Mouse (Mus musculus) hindbrain, embryonic 12.5 days (tissue): ENCODE data around the gene Tars2. TPM values are rescaled to one million over a fixed set of nuclear protein-coding genes. Genes with fewer than 3 reads are reported as not detected.
A peak's percentile ranks its signal among the peaks of the same experiment; 100 is the strongest.

Experiments used
- ATAC-seq: fragments of 200-750 bp; cut with Nextera tagmentation; 2 replicates; pipeline ENCODE4 v1.8.0; 2017; ENCODE audit warnings: moderate TSS enrichment; ENCODE audit not compliant: low FRiP score
- H3K27ac ChIP-seq: fragments of 300-500 bp; sonication (generic); 2 replicates; pipeline ENCODE4 v1.5.1; 2016; ENCODE audit warnings: mild to moderate bottlenecking
- H3K27me3 ChIP-seq: fragments of 300-500 bp; sonication (generic); 2 replicates; pipeline ENCODE4 v1.6.1; 2016; ENCODE audit warnings: mild to moderate bottlenecking
- H3K36me3 ChIP-seq: fragments of 300-500 bp; sonication (generic); 2 replicates; pipeline ENCODE4 v1.6.1; 2016; ENCODE audit warnings: mild to moderate bottlenecking
- H3K4me1 ChIP-seq: fragments of 300-500 bp; sonication (generic); 2 replicates; pipeline ENCODE4 v1.6.1; 2016
- H3K4me2 ChIP-seq: fragments of 300-500 bp; sonication (generic); replicated peaks from 2 replicates; pipeline ENCODE4 v1.6.1; 2016; ENCODE audit warnings: mild to moderate bottlenecking
- H3K4me3 ChIP-seq: fragments of 300-500 bp; sonication (generic); 2 replicates; pipeline ENCODE4 v1.5.1; 2016; ENCODE audit warnings: mild to moderate bottlenecking
- H3K9ac ChIP-seq: fragments of 300-500 bp; sonication (generic); 2 replicates; pipeline ENCODE4 v1.6.1; 2016; ENCODE audit warnings: mild to moderate bottlenecking, moderate library complexity
- H3K9me3 ChIP-seq: fragments of 300-500 bp; sonication (generic); replicated peaks from 2 replicates; pipeline ENCODE4 v1.6.1; 2016; ENCODE audit warnings: mild to moderate bottlenecking
- WGBS: fragments of 180-500 bp; shearing (Covaris S2); methylation state at CpG from one replicate; pipeline ENCODE4 v1.1.7; 2016; 5-methylcytosine and 5-hydroxymethylcytosine counted together
- polyA plus RNA-seq: library from polyadenylated mRNA; unstranded; fragments of >200 nt; fragmentation: Nextera tagmentation; extraction: Ambion mirVana; gene quantifications from 2 replicates; pipeline ENCODE4 v1.2.1, GENCODE M21; 2016

Tars2 gene
- polyA plus RNA-seq, 1 experiment from 2014 or later, result 39.5 TPM

DNA sequence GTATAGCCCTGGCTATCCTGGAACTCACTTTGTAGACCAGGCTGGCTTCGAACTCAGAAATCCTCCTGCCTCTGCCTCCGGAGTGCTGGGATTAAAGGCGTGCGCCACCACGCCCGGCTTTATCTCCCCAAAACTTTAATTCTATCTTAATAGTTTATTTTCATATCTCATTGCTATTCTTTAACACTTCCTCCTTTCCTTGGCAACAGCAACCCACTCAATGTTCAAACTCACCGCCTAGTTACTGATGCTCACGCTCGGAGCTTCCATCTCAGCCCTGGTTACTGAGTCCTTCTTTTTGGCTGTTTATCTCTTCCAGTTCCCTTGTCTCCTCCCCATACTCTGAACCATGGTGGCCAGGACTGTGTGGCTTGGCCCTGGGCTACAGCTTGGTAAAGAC lies 27.7 kb downstream of the Tars2 start:
- ATAC-seq, result no peak
- WGBS, result 98% methylated on average over 9 of the region's 9 CpGs

DNA sequence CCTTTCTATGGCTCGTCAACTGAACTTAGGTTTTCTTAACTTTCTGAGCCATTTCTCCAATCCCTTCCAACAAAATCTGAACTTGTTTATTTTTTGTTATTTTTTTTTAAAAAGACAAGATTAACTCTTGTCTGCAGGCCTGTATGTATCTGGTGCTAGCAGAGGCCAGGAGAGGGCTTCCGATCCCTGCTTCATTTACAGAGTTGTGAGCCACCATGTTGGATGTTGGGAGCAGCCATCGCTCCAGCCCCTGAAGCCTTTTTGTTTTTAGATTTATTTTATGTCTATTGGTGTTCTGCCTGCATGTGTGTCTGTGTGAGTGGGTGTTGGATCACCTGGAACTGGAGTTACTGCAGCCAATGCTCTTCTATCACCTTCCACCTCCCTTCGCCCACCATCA lies 28.2 kb downstream of the Tars2 start:
- Histone ChIP-seq H3K36me3 (peaks cover 22% of the 10 kb centered on the region), H3K27ac (no peak overlapping the region), H3K9ac (no peak overlapping the region), H3K9me3 (no peaks in the 10 kb centered on the region), H3K4me1 (no peaks in the 10 kb centered on the region), H3K4me2 (no peak overlapping the region), H3K4me3 (no peak overlapping the region), H3K27me3 (no peaks in the 10 kb centered on the region)
- no peak for ATAC-seq
- WGBS, result 94% methylated on average over 4 of the region's 4 CpGs

More for the DNA sequence above, 27.7 kb downstream of the Tars2 start:
- H3K9me3 ChIP-seq, result no peaks in the 10 kb centered on the region
- no peak overlapping the region for H3K27ac ChIP-seq
- H3K4me2 ChIP-seq, result no peak overlapping the region
- H3K4me1 ChIP-seq, result no peaks in the 10 kb centered on the region
- no peaks in the 10 kb centered on the region for H3K27me3 ChIP-seq
- no peak overlapping the region for H3K4me3 ChIP-seq
- peaks cover 25% of the 10 kb centered on the region for H3K36me3 ChIP-seq
- no peak overlapping the region for H3K9ac ChIP-seq

DNA sequence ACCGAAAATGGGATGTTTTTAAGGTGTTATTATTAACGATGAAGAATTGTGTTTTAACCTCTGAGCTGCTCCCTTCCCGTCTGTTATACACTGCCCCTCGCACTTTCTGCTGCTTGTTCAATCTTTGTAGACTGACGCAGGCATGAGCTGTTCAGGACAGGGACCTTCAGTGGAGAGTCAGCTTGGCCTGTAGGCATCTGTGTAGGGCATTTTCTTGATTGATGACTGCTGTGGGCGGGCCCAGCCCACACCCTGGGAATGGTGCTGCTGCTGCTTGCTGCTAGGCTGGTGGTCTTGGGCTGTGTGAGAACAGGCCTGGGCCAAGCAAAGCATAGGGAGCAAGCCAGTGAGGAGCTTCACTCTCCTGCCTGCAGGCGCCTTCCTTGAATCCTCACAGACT lies 29.6 kb downstream of the Tars2 start:
- Histone ChIP-seq H3K27me3 (no peaks in the 10 kb centered on the region), H3K9ac (no peak overlapping the region), H3K4me2 (no peak overlapping the region), H3K9me3 (no peaks in the 10 kb centered on the region), H3K4me1 (no peaks in the 10 kb centered on the region), H3K4me3 (no peak overlapping the region), H3K36me3 (0 out of 2 replicates have a peak, but pooled peaks cover 11% of the 10 kb centered on the region), H3K27ac (no peak overlapping the region)
- WGBS, result 75% methylated on average over 7 of the region's 7 CpGs
- 0 out of 2 replicates have a peak, but pooled peaks have one; percentile 35 for ATAC-seq

DNA sequence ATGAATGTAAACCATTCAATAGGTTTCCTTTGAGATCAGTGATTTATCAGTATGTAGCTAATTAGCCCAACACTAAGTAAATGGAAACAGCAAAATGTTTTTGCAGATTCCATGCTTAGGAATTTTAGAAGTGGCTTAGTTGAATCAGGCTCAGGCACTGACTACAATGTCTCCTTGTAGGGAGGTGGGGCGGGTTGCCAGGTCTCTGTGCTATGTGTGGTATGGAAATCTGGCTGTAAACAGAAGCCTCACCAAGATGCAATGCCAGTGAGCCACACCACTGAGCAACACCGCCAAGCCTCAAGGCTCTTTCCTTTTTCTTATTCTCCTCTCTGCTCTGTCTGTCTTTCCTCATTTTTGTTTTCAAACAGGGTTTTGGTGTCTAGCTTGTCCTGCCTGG lies 31.1 kb downstream of the Tars2 start:
- Histone ChIP-seq H3K27me3 (no peaks in the 10 kb centered on the region), H3K9me3 (no peaks in the 10 kb centered on the region), H3K4me1 (no peaks in the 10 kb centered on the region), H3K9ac (no peak overlapping the region), H3K4me3 (no peak overlapping the region), H3K4me2 (no peak overlapping the region), H3K36me3 (no peaks in the 10 kb centered on the region), H3K27ac (no peak overlapping the region)
- no peak for ATAC-seq
- whole genome bisulfite sequencing, result 92% methylated on average over 2 of the region's 2 CpGs

- ATAC-seq, result no peak
- Histone ChIP-seq H3K27ac (no peak overlapping the region), H3K36me3 (no peaks in the 10 kb centered on the region), H3K4me1 (no peaks in the 10 kb centered on the region), H3K4me2 (no peak overlapping the region), H3K27me3 (no peaks in the 10 kb centered on the region), H3K4me3 (no peak overlapping the region), H3K9me3 (no peaks in the 10 kb centered on the region), H3K9ac (no peak overlapping the region)
- WGBS, result 67% methylated on average over 7 of the region's 7 CpGs
Measured at GRCm38 (mm10) chr3:95726696-95727358, 33.2 kb downstream of the Tars2 start.

GRCm38 (mm10) chr3:95725863-95726262 lies 34.1 kb downstream of the Tars2 start:
- H3K27ac ChIP-seq, result no peak overlapping the region
- no peaks in the 10 kb centered on the region for H3K4me1 ChIP-seq
- no peaks in the 10 kb centered on the region for H3K36me3 ChIP-seq
- ATAC-seq, result no peak
- H3K9me3 ChIP-seq, result no peaks in the 10 kb centered on the region
- 85% methylated on average over 7 of the region's 7 CpGs for WGBS
- no peaks in the 10 kb centered on the region for H3K27me3 ChIP-seq
- no peak overlapping the region for H3K4me2 ChIP-seq
- no peak overlapping the region for H3K4me3 ChIP-seq
- no peak overlapping the region for H3K9ac ChIP-seq

DNA sequence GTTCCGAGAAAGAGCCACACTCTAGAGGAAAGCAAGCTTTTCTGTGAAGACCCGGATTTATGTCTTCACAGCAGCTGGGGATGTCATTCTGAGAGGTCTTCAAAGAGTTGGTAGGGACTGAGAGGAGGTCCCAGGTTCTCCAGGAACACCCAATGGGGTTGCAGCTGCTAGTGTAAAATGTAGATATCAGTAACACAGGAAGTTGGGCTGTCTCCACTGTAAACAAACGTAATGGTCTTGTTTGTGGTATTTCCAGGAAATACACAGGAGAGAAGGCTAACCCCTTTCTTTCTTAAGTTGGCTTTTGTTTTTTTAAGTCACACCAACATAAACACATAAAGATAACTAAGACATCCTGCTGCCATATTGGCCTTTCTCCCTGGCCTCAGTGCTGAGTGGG lies 37.6 kb downstream of the Tars2 start:
- Histone ChIP-seq H3K9ac (no peak overlapping the region), H3K4me3 (no peak overlapping the region), H3K36me3 (no peaks in the 10 kb centered on the region), H3K9me3 (no peaks in the 10 kb centered on the region), H3K4me2 (no peak overlapping the region), H3K4me1 (no peaks in the 10 kb centered on the region), H3K27me3 (no peaks in the 10 kb centered on the region), H3K27ac (no peak overlapping the region)
- ATAC-seq, result no peak
- WGBS, result 84% methylated on average over 3 of the region's 3 CpGs

DNA sequence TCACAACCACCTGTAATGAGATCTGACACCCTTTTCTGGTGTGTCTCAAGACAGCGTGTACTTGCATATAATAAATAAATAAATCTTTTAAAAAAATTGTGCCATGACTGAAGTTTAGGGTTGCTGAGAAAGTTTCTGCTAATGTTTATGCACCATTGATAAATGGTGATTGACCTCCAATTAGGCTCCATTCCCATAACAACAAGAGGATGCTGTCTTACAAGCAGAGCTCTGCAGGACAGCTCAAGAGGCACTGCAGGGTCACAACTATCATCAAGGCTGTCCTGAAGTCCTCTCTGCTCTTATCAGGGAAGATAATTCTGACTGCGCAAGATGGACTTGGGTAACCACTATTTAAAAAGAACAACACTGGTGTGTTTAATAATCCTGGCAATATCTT lies 41.9 kb downstream of the Tars2 start:
- Histone ChIP-seq H3K27me3 (no peaks in the 10 kb centered on the region), H3K4me1 (no peaks in the 10 kb centered on the region), H3K4me3 (no peak overlapping the region), H3K9me3 (no peaks in the 10 kb centered on the region), H3K36me3 (no peaks in the 10 kb centered on the region), H3K4me2 (no peak overlapping the region), H3K27ac (no peak overlapping the region), H3K9ac (no peak overlapping the region)
- 93% methylated on average over 2 of the region's 2 CpGs for WGBS
- ATAC-seq, result no peak

- H3K36me3 ChIP-seq, result no peaks in the 10 kb centered on the region
- H3K4me3 ChIP-seq, result no peak overlapping the region
- H3K9ac ChIP-seq, result no peak overlapping the region
- H3K9me3 ChIP-seq, result no peaks in the 10 kb centered on the region; the same call in 1 of the 2 replicates
- no peak overlapping the region for H3K27ac ChIP-seq
- H3K4me2 ChIP-seq, result no peak overlapping the region
- no peaks in the 10 kb centered on the region for H3K4me1 ChIP-seq
- ATAC-seq, result no peak
- H3K27me3 ChIP-seq, result no peaks in the 10 kb centered on the region
- whole genome bisulfite sequencing, result 81% methylated on average over 1 of the region's 1 CpGs
Measured at GRCm38 (mm10) chr3:95716075-95716474, 43.9 kb downstream of the Tars2 start.

DNA sequence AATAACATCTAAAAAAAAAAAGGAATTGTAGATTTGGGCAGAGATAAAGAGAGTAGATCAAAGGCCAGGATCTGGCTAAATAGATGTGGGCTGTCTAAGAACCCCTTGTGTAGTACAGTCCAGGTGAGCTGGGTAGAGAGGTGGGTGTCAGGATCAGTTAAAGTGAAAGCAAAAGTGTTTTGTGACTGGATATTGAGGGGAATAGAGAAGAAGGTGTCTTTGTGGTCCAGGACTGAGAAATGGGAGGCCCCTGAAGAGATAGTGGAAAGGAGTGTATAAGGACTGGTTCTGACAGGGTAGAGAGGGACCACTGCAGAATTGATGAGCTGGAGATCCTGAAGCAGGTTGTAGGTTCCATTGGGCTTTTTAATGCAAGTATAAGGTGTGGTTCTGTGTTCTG lies 50.0 kb downstream of the Tars2 start:
- no peak overlapping the region for H3K27ac ChIP-seq
- ATAC-seq, result no peak
- H3K9ac ChIP-seq, result no peak overlapping the region
- H3K27me3 ChIP-seq, result no peaks in the 10 kb centered on the region
- no peaks in the 10 kb centered on the region; the same call in 1 of the 2 replicates for H3K9me3 ChIP-seq
- no peaks in the 10 kb centered on the region for H3K36me3 ChIP-seq
- H3K4me3 ChIP-seq, result no peak overlapping the region
- H3K4me2 ChIP-seq, result no peak overlapping the region
- no peaks in the 10 kb centered on the region for H3K4me1 ChIP-seq

DNA sequence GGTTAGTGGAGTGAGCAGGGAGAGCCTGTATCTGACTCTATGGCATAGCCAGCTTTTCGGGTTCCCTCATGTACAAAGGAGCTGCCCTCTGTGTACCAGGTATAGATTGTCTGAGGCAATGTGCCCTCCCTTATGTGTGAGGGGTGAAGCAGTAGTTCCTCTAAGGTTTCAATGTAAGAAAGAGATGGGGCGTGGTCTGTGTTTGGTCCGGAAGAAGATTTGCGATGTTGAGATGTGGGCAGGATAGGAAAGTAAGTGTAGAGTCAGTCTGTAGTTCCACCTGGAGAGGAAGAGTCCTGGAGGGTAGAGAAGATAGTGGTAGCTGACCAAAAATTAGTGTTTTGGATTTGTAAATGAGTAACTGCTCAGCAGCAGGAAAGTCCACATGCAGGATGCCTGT lies 51.0 kb downstream of the Tars2 start:
- Histone ChIP-seq H3K27me3 (no peaks in the 10 kb centered on the region), H3K4me3 (no peak overlapping the region), H3K4me1 (no peaks in the 10 kb centered on the region), H3K9ac (no peak overlapping the region), H3K27ac (no peak overlapping the region), H3K36me3 (no peaks in the 10 kb centered on the region), H3K4me2 (no peak overlapping the region), H3K9me3 (no peaks in the 10 kb centered on the region; the same call in 1 of the 2 replicates)
- ATAC-seq, result no peak
- WGBS, result 91% methylated on average over 4 of the region's 4 CpGs

GRCm38 (mm10) chr3:95707497-95707896 lies 52.5 kb downstream of the Tars2 start:
- ATAC-seq, result no peak
- Histone ChIP-seq H3K27me3 (no peaks in the 10 kb centered on the region), H3K27ac (no peak overlapping the region), H3K9me3 (no peaks in the 10 kb centered on the region), H3K4me2 (no peak overlapping the region), H3K9ac (no peak overlapping the region), H3K4me3 (no peak overlapping the region), H3K4me1 (no peaks in the 10 kb centered on the region), H3K36me3 (no peaks in the 10 kb centered on the region)
- WGBS, result 86% methylated on average over 7 of the region's 7 CpGs

DNA sequence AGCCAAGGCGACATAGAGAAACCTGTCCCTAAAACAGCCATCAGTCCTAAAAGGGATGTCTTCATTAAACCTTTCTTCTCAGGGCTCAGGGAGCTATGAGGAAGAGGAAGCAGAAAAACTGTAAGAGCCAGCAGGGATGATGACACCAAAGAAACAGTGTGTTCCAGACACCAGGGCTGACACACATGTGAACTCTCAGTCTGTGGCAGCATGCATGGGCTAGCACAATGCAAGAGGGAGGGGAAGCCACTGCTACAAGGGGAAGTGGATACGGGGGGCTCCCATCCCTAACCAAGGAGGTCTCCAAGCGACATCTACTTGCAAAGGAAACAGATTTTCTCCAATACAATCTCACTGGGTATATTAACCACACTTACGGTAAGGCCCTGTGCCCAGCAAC lies 53.7 kb downstream of the Tars2 start:
- Histone ChIP-seq H3K27ac (no peak overlapping the region), H3K4me1 (peaks cover 10% of the 10 kb centered on the region), H3K27me3 (no peaks in the 10 kb centered on the region), H3K9me3 (no peaks in the 10 kb centered on the region), H3K4me3 (no peak overlapping the region), H3K36me3 (no peaks in the 10 kb centered on the region), H3K9ac (no peak overlapping the region), H3K4me2 (no peak overlapping the region)
- no peak for ATAC-seq
- WGBS, result 89% methylated on average over 4 of the region's 4 CpGs
